Mouse (Mus musculus) liver, postnatal 0 days (tissue): ENCODE results near the gene Itpr2.

ENCODE experiments used
- CTCF ChIP-seq: sonication (generic); IDR thresholded peaks from 2 replicates; pipeline ENCODE4 v1.5.1; 2016; ENCODE audit warnings: antibody characterized with exemption, low read depth
- EP300 ChIP-seq: IDR thresholded peaks from 2 replicates; pipeline ENCODE4 v1.6.1; 2016; ENCODE audit warnings: antibody characterized with exemption, low read depth, mild to moderate bottlenecking

- no peak for TF ChIP-seq CTCF
- TF ChIP-seq EP300, result no peak
Observed at GRCm38 (mm10) chr6:146432218-146432865, 69.7 kb downstream of the Itpr2 start.
